Comparison of ENCODE assay signal across 12 mouse cellular contexts in the genomic region with DNA sequence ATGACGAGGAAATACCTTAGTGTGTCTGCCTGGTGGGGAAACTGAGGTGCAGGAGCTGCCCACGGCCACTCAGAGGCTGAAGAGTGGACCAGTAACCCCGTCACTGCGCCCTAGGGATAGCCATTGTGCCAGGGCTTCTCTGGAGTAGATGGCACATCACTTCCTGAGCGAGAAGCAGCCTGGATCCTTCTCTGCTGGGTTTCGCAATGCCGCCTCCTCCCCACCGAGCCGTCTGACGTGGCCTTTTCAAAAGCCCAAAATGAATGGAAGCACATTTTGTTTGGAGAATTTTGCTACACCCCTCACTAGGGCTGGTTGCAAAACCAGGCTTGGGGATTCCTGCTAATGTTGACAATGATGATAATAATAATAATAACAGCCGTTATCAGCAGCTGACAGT. TPM values are rescaled to one million over a fixed set of nuclear protein-coding genes. Genes with fewer than 3 reads are reported as not detected.
DNase-seq lines count a peak whose midpoint lies in the region; ATAC-seq lines count a peak whose summit lies in the region.
"Had no signal": no experiment of that assay in that cellular context is flagged by ENCODE, and none has a peak within 500 bp of the region (broad histone marks: within the 10 kb centered on the region; RNA-seq: fewer than 3 reads in every experiment).

No protein-coding gene starts in this region.

- H3K4me2 ChIP-seq in heart, embryonic 11.5 days, result no peak overlapping the region
- H3K4me2 ChIP-seq: kidney, embryonic 15.5 days had no signal

- H3K27ac ChIP-seq in heart, embryonic 11.5 days (ENCODE audit: low read depth, low read length), result no peak overlapping the region
- H3K27ac ChIP-seq: kidney, embryonic 15.5 days had no signal

- WGBS in heart, embryonic 11.5 days (ENCODE audit: insufficient replicate concordance), result 54% methylated on average over 11 of the region's 11 CpGs

- intact Hi-C loops in left cerebral cortex, postnatal 25 days (cut with DNase I), result loop anchor here (5.0 kb wide), 1 partner anchor 70 kb away; the partner anchor contains the start of gene Aar2

- no peak overlapping the region for H3K9ac ChIP-seq in heart, embryonic 11.5 days (ENCODE audit: low read depth, low read length)
- H3K9ac ChIP-seq: kidney, embryonic 15.5 days had no signal

- H3K4me1 ChIP-seq in heart, embryonic 11.5 days (ENCODE audit: control insufficient read depth, insufficient read depth, low read length), result peaks cover 6% of the 10 kb centered on the region

- H3K4me3 ChIP-seq in heart, embryonic 11.5 days (ENCODE audit: low read depth, low read length), result no peak overlapping the region
- H3K4me3 ChIP-seq: kidney, embryonic 15.5 days; megakaryocyte, embryonic 14.5 days had no signal

- no peak for ATAC-seq in heart, embryonic 11.5 days (replicated peaks; ENCODE audit: insufficient number of reproducible peaks, low FRiP score, low TSS enrichment)
- no peak for ATAC-seq in erythroblast, adult 5-6 weeks (replicated peaks; ENCODE audit: low FRiP score, poor library complexity, severe bottlenecking)

- H3K27me3 ChIP-seq in heart, embryonic 11.5 days (ENCODE audit: control insufficient read depth, insufficient read depth, low read length), result peaks cover 78% of the 10 kb centered on the region

- peak; percentile 35 for DNase-seq in heart, adult 8-10 months (ENCODE audit: low spot score)
- peak; percentile 56 for DNase-seq in 3134 (ENCODE audit: extremely low read depth, insufficient read length, low spot score)
- peak; percentile 79 for DNase-seq in Muller cell, postnatal 12 days (ENCODE audit: inconsistent ontology term)
- DNase-seq in left cerebral cortex, postnatal 25 days (ENCODE audit: low spot score in 2 of 2), result peak; percentile 58 to 84
- no peak for DNase-seq in kidney, postnatal 25 days
- DNase-seq in thymus, postnatal 36 days, result no peak
- DNase-seq: cerebellum, adult 2 months; spleen, adult 18-20 months had no signal

- H3K36me3 ChIP-seq in heart, embryonic 11.5 days (ENCODE audit: control insufficient read depth, insufficient read depth, low read length), result no peaks in the 10 kb centered on the region
- H3K36me3 ChIP-seq: kidney, embryonic 15.5 days had no signal

- H3K9me3 ChIP-seq in heart, embryonic 11.5 days (replicated peaks; ENCODE audit: control insufficient read depth, low read length), result no peaks in the 10 kb centered on the region
- H3K9me3 ChIP-seq: kidney, embryonic 15.5 days; megakaryocyte, embryonic 14.5 days had no signal

RNA-seq across cellular contexts. Expression of gene Dlgap4, which starts 4.0 kb away (rescaled TPM):
- total RNA-seq in heart, adult 8-10 months (2022), result 10 to 100 TPM; 29.1 to 42.6 (median 32.1) TPM
- polyA plus RNA-seq in heart, embryonic 11.5 days (2014; fragmentation: Nextera tagmentation; extraction: Ambion mirVana), result 70.5 and 76.3 TPM in 2 replicates
- 100 to 1,000 TPM; 223 to 241 TPM for total RNA-seq in left cerebral cortex, postnatal 25 days (2021)
- 8.2 and 8.3 TPM in 2 replicates for total RNA-seq in erythroblast, adult 5-6 weeks (2015; ENCODE audit: low replicate concordance)
- 3.8 and 9.0 TPM in 2 replicates for total RNA-seq in erythroblast, adult 5-6 weeks (2017; ENCODE audit: low replicate concordance)

Comparison
In these comparisons a context has a peak if more than half of its experiments do, and no peak if none do; other contexts are left out.
1. DNase-seq: peak in heart, adult 8-10 months (single experiment), 3134 (single experiment), Muller cell, postnatal 12 days (single experiment) and left cerebral cortex, postnatal 25 days (2 of 2); none in kidney, postnatal 25 days (0 of 2) and thymus, postnatal 36 days (0 of 2).
2. RNA of gene Dlgap4, which starts 4.0 kb away (total RNA-seq): 223 to 241 TPM in left cerebral cortex, postnatal 25 days; 29.1 to 42.6 TPM in heart, adult 8-10 months and 3.8 to 9.0 TPM in erythroblast, adult 5-6 weeks; every median in the first group is over 4 times any median in the second.